Mouse (Mus musculus) embryonic facial prominence, embryonic 10.5 days (tissue): ENCODE data around the gene Ptprg. TPM values are rescaled to one million over a fixed set of nuclear protein-coding genes. Genes with fewer than 3 reads are reported as not detected.

Experiments used
- DNase-seq: peaks from one replicate; pipeline ENCODE4 v3.0.0-alpha.2; 2017; ENCODE audit warnings: low spot score
- H3K27ac ChIP-seq: fragments of 300-500 bp; sonication (generic); replicated peaks from 2 replicates; pipeline ENCODE4 v1.5.1; 2016; ENCODE audit warnings: mild to moderate bottlenecking
- H3K27me3 ChIP-seq: fragments of 300-500 bp; sonication (generic); replicated peaks from 2 replicates; pipeline ENCODE4 v1.6.1; 2016; ENCODE audit warnings: low read depth, mild to moderate bottlenecking; ENCODE audit not compliant: poor library complexity, severe bottlenecking
- H3K36me3 ChIP-seq: fragments of 300-500 bp; sonication (generic); replicated peaks from 2 replicates; pipeline ENCODE4 v1.6.1; 2016; ENCODE audit warnings: mild to moderate bottlenecking, moderate library complexity
- H3K4me1 ChIP-seq: fragments of 300-500 bp; sonication (generic); 2 replicates; pipeline ENCODE4 v1.6.1; 2016
- H3K4me3 ChIP-seq: fragments of 300-500 bp; sonication (generic); 2 replicates; pipeline ENCODE4 v1.5.1; 2016; ENCODE audit warnings: mild to moderate bottlenecking, moderate library complexity
- H3K9me3 ChIP-seq: fragments of 300-500 bp; sonication (generic); 2 replicates; pipeline ENCODE4 v1.6.1; 2016; ENCODE audit warnings: mild to moderate bottlenecking
- WGBS: fragments of 180-500 bp; shearing (Covaris S2); methylation state at CpG from one replicate; pipeline ENCODE4 v1.1.7; 2016; 5-methylcytosine and 5-hydroxymethylcytosine counted together
- polyA plus RNA-seq: library from polyadenylated mRNA; unstranded; fragments of >200 nt; fragmentation: Nextera tagmentation; extraction: Ambion mirVana; gene quantifications from 2 replicates; pipeline ENCODE4 v1.2.1, GENCODE M21; 2016

Gene Ptprg
- polyA plus RNA-seq, 1 experiment from 2014 or later, result 40.7 TPM

DNA sequence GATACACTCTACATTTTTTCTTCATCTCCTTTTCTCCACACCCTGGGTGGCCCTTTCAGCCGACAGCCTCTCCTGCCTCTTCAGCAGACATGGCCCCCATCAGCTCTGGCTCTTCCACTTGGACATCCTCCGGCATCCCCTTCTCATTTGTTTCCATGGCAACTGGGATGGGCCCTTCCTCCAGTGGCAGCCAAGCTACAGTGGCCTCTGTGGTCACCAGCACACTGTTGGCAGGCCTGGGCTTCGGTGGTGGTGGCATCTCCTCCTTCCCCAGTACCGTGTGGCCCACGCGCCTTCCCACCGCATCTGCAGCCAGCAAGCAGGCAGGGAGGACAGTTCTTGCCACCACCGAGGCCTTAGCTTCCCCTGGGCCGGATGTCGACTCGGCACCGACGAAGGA is 600.3 kb downstream of the Ptprg start:
- WGBS, result 89% methylated on average over 13 of the region's 13 CpGs
- no peak overlapping the region for H3K4me3 ChIP-seq
- H3K36me3 ChIP-seq, result peaks cover 11% of the 10 kb centered on the region
- H3K27me3 ChIP-seq, result no peaks in the 10 kb centered on the region
- 0 out of 2 replicates have a peak, but pooled peaks cover 3% of the 10 kb centered on the region for H3K4me1 ChIP-seq
- no peak overlapping the region for H3K27ac ChIP-seq
- H3K9me3 ChIP-seq, result no peaks in the 10 kb centered on the region
- DNase-seq, result no peak

- DNase-seq, result no peak
- Histone ChIP-seq H3K27ac (no peak overlapping the region), H3K9me3 (no peaks in the 10 kb centered on the region), H3K27me3 (no peaks in the 10 kb centered on the region), H3K36me3 (peaks cover 9% of the 10 kb centered on the region; the same call in 1 of the 2 replicates), H3K4me1 (no peaks in the 10 kb centered on the region), H3K4me3 (no peak overlapping the region)
- WGBS, result 91% methylated on average over 14 of the region's 14 CpGs
These were observed 608.5 kb downstream of the Ptprg start for GRCm38 (mm10) chr14:12161738-12162310.

- Histone ChIP-seq H3K27me3 (no peaks in the 10 kb centered on the region), H3K4me1 (no peaks in the 10 kb centered on the region), H3K36me3 (peaks cover 15% of the 10 kb centered on the region; the same call in 1 of the 2 replicates), H3K9me3 (no peaks in the 10 kb centered on the region), H3K4me3 (no peak overlapping the region), H3K27ac (no peak overlapping the region)
- 82% methylated on average over 5 of the region's 5 CpGs for WGBS
- no peak for DNase-seq
These were observed 609.1 kb downstream of the Ptprg start for GRCm38 (mm10) chr14:12162331-12162854.

GRCm38 (mm10) chr14:12163196-12163595 is 609.9 kb downstream of the Ptprg start:
- peaks cover 23% of the 10 kb centered on the region; the same call in 1 of the 2 replicates for H3K36me3 ChIP-seq
- H3K4me3 ChIP-seq, result no peak overlapping the region
- DNase-seq, result no peak
- H3K27me3 ChIP-seq, result no peaks in the 10 kb centered on the region
- WGBS, result 92% methylated on average over 4 of the region's 4 CpGs
- H3K4me1 ChIP-seq, result no peaks in the 10 kb centered on the region
- H3K27ac ChIP-seq, result no peak overlapping the region
- H3K9me3 ChIP-seq, result no peaks in the 10 kb centered on the region

GRCm38 (mm10) chr14:12167215-12167614 is 613.9 kb downstream of the Ptprg start:
- Histone ChIP-seq H3K4me1 (no peaks in the 10 kb centered on the region), H3K4me3 (no peak overlapping the region), H3K27ac (no peak overlapping the region), H3K9me3 (no peaks in the 10 kb centered on the region), H3K27me3 (no peaks in the 10 kb centered on the region), H3K36me3 (peaks cover 24% of the 10 kb centered on the region; the same call in 1 of the 2 replicates)
- WGBS, result 93% methylated on average over 4 of the region's 4 CpGs
- no peak for DNase-seq

GRCm38 (mm10) chr14:12167651-12168050 is 614.3 kb downstream of the Ptprg start:
- Histone ChIP-seq H3K36me3 (peaks cover 24% of the 10 kb centered on the region; the same call in 1 of the 2 replicates), H3K27me3 (no peaks in the 10 kb centered on the region), H3K4me1 (no peaks in the 10 kb centered on the region), H3K27ac (no peak overlapping the region), H3K9me3 (no peaks in the 10 kb centered on the region), H3K4me3 (no peak overlapping the region)
- WGBS, result 81% methylated on average over 8 of the region's 8 CpGs
- DNase-seq, result no peak

- Histone ChIP-seq H3K4me1 (peaks cover 4% of the 10 kb centered on the region; the same call in 1 of the 2 replicates), H3K27ac (no peak overlapping the region), H3K36me3 (no peaks in the 10 kb centered on the region), H3K9me3 (no peaks in the 10 kb centered on the region), H3K27me3 (no peaks in the 10 kb centered on the region), H3K4me3 (no peak overlapping the region)
- DNase-seq, result no peak
- WGBS, result 48% methylated on average over 5 of the region's 5 CpGs
These were observed 624.1 kb downstream of the Ptprg start for GRCm38 (mm10) chr14:12177436-12177835.

GRCm38 (mm10) chr14:12178645-12179044 is 625.3 kb downstream of the Ptprg start:
- H3K4me3 ChIP-seq, result no peak overlapping the region
- H3K27me3 ChIP-seq, result no peaks in the 10 kb centered on the region
- H3K9me3 ChIP-seq, result no peaks in the 10 kb centered on the region
- DNase-seq, result no peak
- no peaks in the 10 kb centered on the region for H3K36me3 ChIP-seq
- 84% methylated on average over 1 of the region's 1 CpGs for WGBS
- peaks cover 4% of the 10 kb centered on the region; the same call in 1 of the 2 replicates for H3K4me1 ChIP-seq
- no peak overlapping the region for H3K27ac ChIP-seq

GRCm38 (mm10) chr14:12180116-12180515 is 626.8 kb downstream of the Ptprg start:
- DNase-seq, result no peak
- no peak overlapping the region for H3K4me3 ChIP-seq
- peaks cover 4% of the 10 kb centered on the region; the same call in 1 of the 2 replicates for H3K4me1 ChIP-seq
- H3K27ac ChIP-seq, result no peak overlapping the region
- no peaks in the 10 kb centered on the region for H3K9me3 ChIP-seq
- no peaks in the 10 kb centered on the region for H3K36me3 ChIP-seq
- H3K27me3 ChIP-seq, result no peaks in the 10 kb centered on the region
- WGBS, result 87% methylated on average over 3 of the region's 3 CpGs

DNA sequence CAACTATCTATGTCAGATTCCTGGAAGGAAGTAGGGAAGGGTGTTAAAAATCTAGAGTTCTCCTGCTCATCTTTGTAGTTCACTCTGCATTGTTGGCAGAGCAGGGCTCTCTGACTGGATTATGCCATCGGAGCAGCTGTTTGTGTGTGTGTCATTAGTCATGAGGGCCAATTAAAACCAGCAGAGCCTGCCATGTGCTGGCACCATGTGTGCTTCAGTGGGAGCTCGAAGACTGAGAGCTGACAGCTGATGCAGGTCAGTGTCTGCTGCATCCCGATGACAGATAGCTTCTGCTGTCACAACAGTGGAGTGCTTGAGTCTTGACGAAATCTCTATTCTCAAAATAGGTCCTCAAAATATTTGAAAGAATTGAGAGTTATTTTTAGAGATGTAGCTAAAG is 631.7 kb downstream of the Ptprg start:
- H3K27ac ChIP-seq, result no peak overlapping the region
- no peak for DNase-seq
- no peaks in the 10 kb centered on the region for H3K9me3 ChIP-seq
- H3K27me3 ChIP-seq, result no peaks in the 10 kb centered on the region
- no peaks in the 10 kb centered on the region for H3K36me3 ChIP-seq
- no peak overlapping the region for H3K4me3 ChIP-seq
- 87% methylated on average over 4 of the region's 4 CpGs for WGBS
- peaks cover 26% of the 10 kb centered on the region for H3K4me1 ChIP-seq

DNA sequence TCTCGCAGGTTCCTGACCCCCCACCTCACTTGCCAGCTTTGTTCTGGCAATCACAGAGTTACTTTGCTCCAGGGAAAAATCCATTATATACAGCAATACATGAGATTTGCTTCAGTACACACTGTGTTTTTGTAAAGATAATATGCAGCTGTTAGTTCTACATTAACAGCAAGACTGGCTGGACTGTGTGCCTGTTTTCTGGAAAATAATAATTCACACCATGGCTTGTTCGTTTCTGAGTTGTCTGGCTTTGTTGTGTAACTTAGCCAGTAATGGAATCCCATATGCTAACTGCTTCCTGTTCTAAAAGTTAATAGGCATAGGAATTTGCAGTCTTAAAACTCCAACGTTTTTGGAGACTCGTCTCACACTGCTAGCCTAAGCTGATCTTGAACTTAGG is 635.0 kb downstream of the Ptprg start:
- H3K4me3 ChIP-seq, result no peak overlapping the region
- WGBS, result 55% methylated on average over 4 of the region's 4 CpGs
- no peaks in the 10 kb centered on the region for H3K9me3 ChIP-seq
- no peak for DNase-seq
- peaks cover 29% of the 10 kb centered on the region for H3K4me1 ChIP-seq
- H3K36me3 ChIP-seq, result no peaks in the 10 kb centered on the region
- H3K27me3 ChIP-seq, result no peaks in the 10 kb centered on the region
- no peak overlapping the region for H3K27ac ChIP-seq

GRCm38 (mm10) chr14:12189266-12189665 is 635.9 kb downstream of the Ptprg start:
- DNase-seq, result no peak
- Histone ChIP-seq H3K36me3 (no peaks in the 10 kb centered on the region), H3K27me3 (no peaks in the 10 kb centered on the region), H3K27ac (peak overlapping the region; percentile 57; the same call in 1 of the 2 replicates), H3K4me3 (no peak overlapping the region; the same call in 1 of the 2 replicates), H3K9me3 (no peaks in the 10 kb centered on the region), H3K4me1 (peaks cover 29% of the 10 kb centered on the region)
- WGBS, result 67% methylated on average over 3 of the region's 3 CpGs
